Mouse (Mus musculus) hematopoietic stem cell, adult 5-6 weeks (primary cell): ENCODE measurements around the gene Haus5. TPM values are rescaled to one million over a fixed set of nuclear protein-coding genes. Genes with fewer than 3 reads are reported as not detected.

Source experiments
- ATAC-seq, 2 experiments: fragments of 125-278 bp in 1 of 2; replicated peaks in 1 of 2; 2 replicates each; pipeline ENCODE4 v1.8.0; 2016 to 2017; ENCODE audit warnings: inconsistent platforms in 2 of 2, mild to moderate bottlenecking in 2 of 2, moderate number of reproducible peaks in 2 of 2, low read depth in 1 of 2, moderate TSS enrichment in 1 of 2; ENCODE audit not compliant: low FRiP score in 2 of 2, poor library complexity in 2 of 2, severe bottlenecking in 2 of 2, insufficient read depth in 1 of 2, low TSS enrichment in 1 of 2
- total RNA-seq: library from RNA; stranded (forward); fragments of 172-1452, 232-1000 nt; gene quantifications from 2 replicates; pipeline ENCODE4 v1.2.3, GENCODE M21; 2017

The Haus5 gene
- total RNA-seq, 1 experiment from 2014 or later: 16.2 TPM

GRCm38 (mm10) chr7:30634621-30635020 lies 30.2 kb downstream of the Haus5 start:
- peak; percentile 66 to 77 for ATAC-seq

GRCm38 (mm10) chr7:30633762-30634412 lies 30.9 kb downstream of the Haus5 start:
- 0 out of 4 replicates have a peak, but pooled peaks of 1 of the 2 experiments have one; percentile 29 for ATAC-seq

- no peak for ATAC-seq
These were observed 35.8 kb downstream of the Haus5 start for GRCm38 (mm10) chr7:30629013-30629412.

GRCm38 (mm10) chr7:30626647-30627046 lies 38.1 kb downstream of the Haus5 start:
- no peak for ATAC-seq

GRCm38 (mm10) chr7:30625530-30626384 lies 39.0 kb downstream of the Haus5 start, which contains the start of gene Cox6b1:
Gene Cox6b1 (minus strand): TSS chr7:30626151.
- peak; percentile 93 to 99 for ATAC-seq

GRCm38 (mm10) chr7:30619202-30619601 lies 45.6 kb downstream of the Haus5 start:
- 0 out of 4 replicates have a peak, but pooled peaks of 1 of the 2 experiments have one; percentile 31 for ATAC-seq

- no peak for ATAC-seq
These were observed 46.1 kb downstream of the Haus5 start for GRCm38 (mm10) chr7:30618658-30619057.

GRCm38 (mm10) chr7:30615049-30615760 lies 49.6 kb downstream of the Haus5 start:
- no peak for ATAC-seq

GRCm38 (mm10) chr7:30614454-30614853 lies 50.3 kb downstream of the Haus5 start:
- peak; percentile 59 to 61; a peak in 1 of 4 replicates for ATAC-seq

- ATAC-seq: peak; percentile 59 to 72; a peak in 2 of 4 replicates
These were observed 51.2 kb downstream of the Haus5 start for GRCm38 (mm10) chr7:30613529-30614112.

GRCm38 (mm10) chr7:30612654-30613402 lies 52.0 kb downstream of the Haus5 start, which contains the start of gene Upk1a:
Gene Upk1a (minus strand): TSS chr7:30612847.
- no peak for ATAC-seq

- no peak for ATAC-seq
These were observed 54.8 kb downstream of the Haus5 start for GRCm38 (mm10) chr7:30610043-30610442.

- no peak for ATAC-seq
These were observed 56.3 kb downstream of the Haus5 start for GRCm38 (mm10) chr7:30608476-30608875.

GRCm38 (mm10) chr7:30607706-30608309 lies 57.0 kb downstream of the Haus5 start:
- peak; percentile 56 to 84; a peak in 3 of 4 replicates for ATAC-seq

GRCm38 (mm10) chr7:30604944-30605343 lies 59.9 kb downstream of the Haus5 start:
- ATAC-seq: no peak

- ATAC-seq: no peak
These were observed 60.4 kb downstream of the Haus5 start for GRCm38 (mm10) chr7:30604424-30604823.
